Mouse (Mus musculus) forebrain, embryonic 12.5 days (tissue): ENCODE data around the gene Fxn. TPM values are rescaled to one million over a fixed set of nuclear protein-coding genes. Genes with fewer than 3 reads are reported as not detected.
"Not testable (repeated sequence)": the region's sequence is repeated elsewhere in the genome, so short reads cannot be mapped to it uniquely, and the experiment has no call there.

Experiments
- ATAC-seq: fragments of 200-750 bp; cut with Nextera tagmentation; 2 replicates; pipeline ENCODE4 v1.8.0; 2017; ENCODE audit warnings: moderate TSS enrichment; ENCODE audit not compliant: low FRiP score
- H3K27ac ChIP-seq: fragments of 300-500 bp; sonication (generic); 2 replicates; pipeline ENCODE4 v1.5.1; 2016; ENCODE audit warnings: mild to moderate bottlenecking
- H3K27me3 ChIP-seq: fragments of 300-500 bp; sonication (generic); 2 replicates; pipeline ENCODE4 v1.6.1; 2016; ENCODE audit warnings: mild to moderate bottlenecking
- H3K36me3 ChIP-seq: fragments of 300-500 bp; sonication (generic); replicated peaks from 2 replicates; pipeline ENCODE4 v1.6.1; 2016; ENCODE audit warnings: mild to moderate bottlenecking
- H3K4me1 ChIP-seq: fragments of 300-500 bp; sonication (generic); 2 replicates; pipeline ENCODE4 v1.6.1; 2016
- H3K4me2 ChIP-seq: fragments of 300-500 bp; sonication (generic); 2 replicates; pipeline ENCODE4 v1.6.1; 2016; ENCODE audit warnings: mild to moderate bottlenecking, moderate library complexity
- H3K4me3 ChIP-seq: fragments of 300-500 bp; sonication (generic); replicated peaks from 2 replicates; pipeline ENCODE4 v1.5.1; 2016; ENCODE audit warnings: mild to moderate bottlenecking
- H3K9ac ChIP-seq: fragments of 300-500 bp; sonication (generic); 2 replicates; pipeline ENCODE4 v1.6.1; 2016; ENCODE audit warnings: mild to moderate bottlenecking
- H3K9me3 ChIP-seq: fragments of 300-500 bp; sonication (generic); 2 replicates; pipeline ENCODE4 v1.6.1; 2016
- WGBS: fragments of 180-500 bp; shearing (Covaris S2); methylation state at CpG from one replicate; pipeline ENCODE4 v1.1.7; 2016; 5-methylcytosine and 5-hydroxymethylcytosine counted together
- polyA plus RNA-seq: library from polyadenylated mRNA; unstranded; fragments of >200 nt; fragmentation: Nextera tagmentation; extraction: Ambion mirVana; gene quantifications from 2 replicates; pipeline ENCODE4 v1.2.1, GENCODE M21; 2016

The Fxn gene
- polyA plus RNA-seq, 1 experiment from 2014 or later: 52.2 TPM

GRCm38 (mm10) chr19:24259390-24260351 is 20.7 kb downstream of the Fxn start:
- Histone ChIP-seq H3K27ac (no peak overlapping the region), H3K4me1 (peaks cover 8% of the 10 kb centered on the region; the same call in 1 of the 2 replicates), H3K4me3 (no peak overlapping the region), H3K27me3 (no peaks in the 10 kb centered on the region), H3K9me3 (no peaks in the 10 kb centered on the region), H3K4me2 (no peak overlapping the region), H3K36me3 (peaks cover 18% of the 10 kb centered on the region), H3K9ac (no peak overlapping the region)
- ATAC-seq: peak; percentile 30; the same call in 1 of the 2 replicates
- WGBS: 67% methylated on average over 12 of the region's 12 CpGs

GRCm38 (mm10) chr19:24258368-24258767 is 22.0 kb downstream of the Fxn start:
- Histone ChIP-seq H3K9ac (no peak overlapping the region), H3K4me3 (no peak overlapping the region)
- 88% methylated on average over 5 of the region's 5 CpGs for WGBS

GRCm38 (mm10) chr19:24257962-24258361 is 22.4 kb downstream of the Fxn start:
- no peak for ATAC-seq
- no peak overlapping the region for H3K4me2 ChIP-seq

More at GRCm38 (mm10) chr19:24258368-24258767, 22.0 kb downstream of the Fxn start:
- Histone ChIP-seq H3K27ac (0 out of 2 replicates have a peak overlapping the region, but pooled peaks have one; percentile 1), H3K36me3 (peaks cover 11% of the 10 kb centered on the region), H3K4me2 (no peak overlapping the region), H3K27me3 (no peaks in the 10 kb centered on the region), H3K4me1 (peaks cover 15% of the 10 kb centered on the region; the same call in 1 of the 2 replicates), H3K9me3 (no peaks in the 10 kb centered on the region)
- no peak for ATAC-seq

GRCm38 (mm10) chr19:24253657-24254260 is 26.6 kb downstream of the Fxn start:
- 0 out of 2 replicates have a peak overlapping the region, but pooled peaks have one; percentile 31 for H3K27ac ChIP-seq
- no peaks in the 10 kb centered on the region for H3K36me3 ChIP-seq
- no peak overlapping the region for H3K9ac ChIP-seq
- H3K4me1 ChIP-seq: peaks cover 15% of the 10 kb centered on the region
- H3K4me3 ChIP-seq: no peak overlapping the region
- H3K4me2 ChIP-seq: no peak overlapping the region
- no peaks in the 10 kb centered on the region for H3K27me3 ChIP-seq
- 19% methylated on average over 9 of the region's 9 CpGs for WGBS
- H3K9me3 ChIP-seq: no peaks in the 10 kb centered on the region
- ATAC-seq: no peak

More at GRCm38 (mm10) chr19:24257962-24258361, 22.4 kb downstream of the Fxn start:
- Histone ChIP-seq H3K36me3 (peaks cover 10% of the 10 kb centered on the region), H3K9me3 (no peaks in the 10 kb centered on the region), H3K4me3 (no peak overlapping the region), H3K27ac (0 out of 2 replicates have a peak overlapping the region, but pooled peaks have one; percentile 1), H3K27me3 (no peaks in the 10 kb centered on the region), H3K4me1 (peaks cover 15% of the 10 kb centered on the region; the same call in 1 of the 2 replicates), H3K9ac (no peak overlapping the region)
- WGBS: 95% methylated on average over 6 of the region's 6 CpGs

- H3K27ac ChIP-seq: peak overlapping the region; percentile 50
- no peak overlapping the region for H3K4me2 ChIP-seq
- H3K4me3 ChIP-seq: no peak overlapping the region
- no peaks in the 10 kb centered on the region for H3K36me3 ChIP-seq
- H3K9me3 ChIP-seq: no peaks in the 10 kb centered on the region
- ATAC-seq: no peak
- H3K4me1 ChIP-seq: peaks cover 15% of the 10 kb centered on the region
- WGBS: 13% methylated on average over 6 of the region's 6 CpGs
- no peaks in the 10 kb centered on the region for H3K27me3 ChIP-seq
- H3K9ac ChIP-seq: no peak overlapping the region
Observed at GRCm38 (mm10) chr19:24251869-24252268, 28.5 kb downstream of the Fxn start.

- 0 out of 2 replicates have a peak, but pooled peaks cover 5% of the 10 kb centered on the region for H3K27me3 ChIP-seq
- no peak overlapping the region for H3K4me3 ChIP-seq
- no peak overlapping the region for H3K4me2 ChIP-seq
- H3K36me3 ChIP-seq: no peaks in the 10 kb centered on the region
- H3K9ac ChIP-seq: no peak overlapping the region
- no peak for ATAC-seq
- peaks cover 8% of the 10 kb centered on the region for H3K4me1 ChIP-seq
- H3K27ac ChIP-seq: no peak overlapping the region
- H3K9me3 ChIP-seq: no peaks in the 10 kb centered on the region
- WGBS: 85% methylated on average over 6 of the region's 6 CpGs
Observed at GRCm38 (mm10) chr19:24243340-24243739, 37.1 kb downstream of the Fxn start.

GRCm38 (mm10) chr19:24241799-24242546 is 38.4 kb downstream of the Fxn start:
- Histone ChIP-seq H3K27ac (no peak overlapping the region), H3K4me3 (no peak overlapping the region), H3K9ac (no peak overlapping the region), H3K36me3 (no peaks in the 10 kb centered on the region), H3K27me3 (0 out of 2 replicates have a peak, but pooled peaks cover 5% of the 10 kb centered on the region), H3K9me3 (no peaks in the 10 kb centered on the region), H3K4me1 (peaks cover 8% of the 10 kb centered on the region), H3K4me2 (no peak overlapping the region)
- 38% methylated on average over 14 of the region's 14 CpGs for WGBS
- no peak for ATAC-seq

GRCm38 (mm10) chr19:24241271-24241670 is 39.1 kb downstream of the Fxn start:
- H3K4me1 ChIP-seq: peaks cover 8% of the 10 kb centered on the region

GRCm38 (mm10) chr19:24238011-24238410 is 42.4 kb downstream of the Fxn start:
- Histone ChIP-seq H3K4me1 (peaks cover 11% of the 10 kb centered on the region), H3K4me2 (no peak overlapping the region), H3K27ac (no peak overlapping the region), H3K36me3 (no peaks in the 10 kb centered on the region), H3K4me3 (no peak overlapping the region), H3K9me3 (no peaks in the 10 kb centered on the region), H3K27me3 (0 out of 2 replicates have a peak, but pooled peaks cover 5% of the 10 kb centered on the region), H3K9ac (no peak overlapping the region)
- 91% methylated on average over 4 of the region's 4 CpGs for WGBS
- no peak for ATAC-seq

More at GRCm38 (mm10) chr19:24241271-24241670, 39.1 kb downstream of the Fxn start:
- WGBS: 86% methylated on average over 8 of the region's 8 CpGs
- H3K27me3 ChIP-seq: 0 out of 2 replicates have a peak, but pooled peaks cover 5% of the 10 kb centered on the region
- no peaks in the 10 kb centered on the region for H3K36me3 ChIP-seq
- ATAC-seq: no peak
- H3K4me3 ChIP-seq: no peak overlapping the region
- H3K9ac ChIP-seq: no peak overlapping the region
- H3K27ac ChIP-seq: no peak overlapping the region
- H3K9me3 ChIP-seq: no peaks in the 10 kb centered on the region
- H3K4me2 ChIP-seq: no peak overlapping the region

- H3K27me3 ChIP-seq, H3K27ac ChIP-seq, H3K9ac ChIP-seq, H3K9me3 ChIP-seq, H3K4me1 ChIP-seq, H3K4me2 ChIP-seq, ATAC-seq, H3K36me3 ChIP-seq, H3K4me3 ChIP-seq: not testable (repeated sequence)
- 94% methylated on average over 1 of the region's 1 CpGs for WGBS
Observed at GRCm38 (mm10) chr19:24232356-24232755, 48.0 kb downstream of the Fxn start.

- peak overlapping the region; percentile 49 for H3K4me3 ChIP-seq
- H3K36me3 ChIP-seq: no peaks in the 10 kb centered on the region
- peaks cover 37% of the 10 kb centered on the region for H3K27me3 ChIP-seq
- H3K4me2 ChIP-seq: peak overlapping the region; percentile 87
- H3K9me3 ChIP-seq: no peaks in the 10 kb centered on the region
- no peak for ATAC-seq
- peaks cover 25% of the 10 kb centered on the region for H3K4me1 ChIP-seq
- WGBS: under 1% methylated on average over 17 of the region's 17 CpGs
- H3K9ac ChIP-seq: no peak overlapping the region
- H3K27ac ChIP-seq: no peak overlapping the region
Observed at GRCm38 (mm10) chr19:24225305-24225696, 55.1 kb downstream of the Fxn start.
